Comparison of ENCODE assay signal across 8 mouse cellular contexts in genomic region chr13:24280439-24281431, GRCm38 (mm10). TPM values are rescaled to one million over a fixed set of nuclear protein-coding genes. Genes with fewer than 3 reads are reported as not detected.
A peak's percentile ranks its signal among the peaks of the same experiment; 100 is the strongest.
DNase-seq lines count a peak whose midpoint lies in the region; ATAC-seq and TF ChIP-seq lines count a peak whose summit lies in the region.

Carmil1 (minus strand) TSS chr13:24280795.

- H3K4me1 ChIP-seq in E14TG2a.4 (replicated peaks; ENCODE audit: low read depth, low read length) = peaks cover 24% of the 10 kb centered on the region
- H3K4me1 ChIP-seq in forebrain, postnatal 0 days (ENCODE audit: insufficient read depth) = peaks cover 17% of the 10 kb centered on the region
- no peaks in the 10 kb centered on the region for H3K4me1 ChIP-seq in lung, embryonic 14.5 days (ENCODE audit: insufficient read depth)
- H3K4me1 ChIP-seq in thymus, adult 2 months (replicated peaks; ENCODE audit: control insufficient read depth, insufficient read depth, low read length) = peaks cover 3% of the 10 kb centered on the region

- DNase-seq in cerebellum, adult 11 months = peak; percentile 85
- peak; percentile 92 for DNase-seq in forebrain, postnatal 0 days
- DNase-seq in heart, postnatal 36 days = peak; percentile 66 to 87
- DNase-seq in layer of hippocampus, adult 8-10 months (ENCODE audit: low spot score in 2 of 2) = peak; percentile 82 to 88
- peak; percentile 90 for DNase-seq in lung, embryonic 14.5 days
- peak; percentile 84 for DNase-seq in ovary, adult 18-20 months (ENCODE audit: low spot score)
- DNase-seq in thymus, adult 2 months = peak; percentile 71

- peak; percentile 98 for ATAC-seq in forebrain, postnatal 0 days
- peak; percentile 98 for ATAC-seq in lung, embryonic 14.5 days (ENCODE audit: insufficient read depth)

- TF ChIP-seq CTCF in E14TG2a.4 (conservative IDR thresholded peaks at IDR 0.05; ENCODE audit: low read length) = no peak
- TF ChIP-seq CTCF in forebrain, postnatal 0 days (IDR thresholded peaks at IDR 0.05; ENCODE audit: low read depth) = peak; percentile 85
- TF ChIP-seq CTCF in lung, embryonic 14.5 days (IDR thresholded peaks at IDR 0.05; ENCODE audit: low read depth) = peak; percentile 81
- TF ChIP-seq CTCF in thymus, adult 2 months (IDR thresholded peaks at IDR 0.05; ENCODE audit: borderline replicate concordance, control insufficient read depth, extremely low read depth, insufficient read depth, low read length, poor library complexity) = peak; percentile 54; the same call in 1 of the 2 replicates

- intact Hi-C loops in heart, postnatal 36 days (cut with DNase I) = loop anchor here (2.0 to 5.0 kb wide), 3 partner anchors 26 to 253 kb away; no protein-coding TSS in a partner anchor

- peaks cover 2% of the 10 kb centered on the region; the same call in 1 of the 2 replicates for H3K36me3 ChIP-seq in E14TG2a.4 (ENCODE audit: insufficient read depth, low read length)
- no peaks in the 10 kb centered on the region for H3K36me3 ChIP-seq in forebrain, postnatal 0 days (ENCODE audit: insufficient read depth)
- no peaks in the 10 kb centered on the region for H3K36me3 ChIP-seq in lung, embryonic 14.5 days (ENCODE audit: insufficient read depth)
- no peaks in the 10 kb centered on the region for H3K36me3 ChIP-seq in thymus, adult 2 months (ENCODE audit: control insufficient read depth, insufficient read depth, low read length)

- peak within 1 kb of the TSS; percentile 94 for H3K27ac ChIP-seq in forebrain, postnatal 0 days (ENCODE audit: low read depth, low read length)
- H3K27ac ChIP-seq in lung, embryonic 14.5 days (ENCODE audit: low read depth) = peak within 1 kb of the TSS; percentile 93
- H3K27ac ChIP-seq in thymus, adult 2 months (ENCODE audit: control insufficient read depth, insufficient read depth, low read length) = no peak within 1 kb of the TSS

- H3K9me3 ChIP-seq in E14TG2a.4 (ENCODE audit: low read length) = no peaks in the 10 kb centered on the region
- no peaks in the 10 kb centered on the region for H3K9me3 ChIP-seq in forebrain, postnatal 0 days (ENCODE audit: low read length)
- H3K9me3 ChIP-seq in lung, embryonic 14.5 days (ENCODE audit: low read depth, low read length) = no peaks in the 10 kb centered on the region

- no peak for TF ChIP-seq POLR2A in thymus, adult 2 months (IDR thresholded peaks at IDR 0.05; ENCODE audit: control insufficient read depth, extremely low read depth, insufficient read depth, low read length, poor library complexity)

- H3K9ac ChIP-seq in forebrain, postnatal 0 days = peak within 1 kb of the TSS; percentile 85
- H3K9ac ChIP-seq in lung, embryonic 14.5 days = peak within 1 kb of the TSS; percentile 71

- whole genome bisulfite sequencing in forebrain, postnatal 0 days = 3% methylated on average over 85 of the region's 96 CpGs
- WGBS in lung, embryonic 14.5 days = under 1% methylated on average over 93 of the region's 96 CpGs
- WGBS in thymus, adult 2 months = 1% methylated on average over 95 of the region's 96 CpGs

- H3K27me3 ChIP-seq in E14TG2a.4 (ENCODE audit: insufficient read depth, low read length) = peaks cover 32% of the 10 kb centered on the region
- H3K27me3 ChIP-seq in forebrain, postnatal 0 days (ENCODE audit: insufficient read depth, low read length) = no peaks in the 10 kb centered on the region
- no peaks in the 10 kb centered on the region for H3K27me3 ChIP-seq in lung, embryonic 14.5 days (ENCODE audit: insufficient read depth, low read length)
- peaks cover 5% of the 10 kb centered on the region for H3K27me3 ChIP-seq in thymus, adult 2 months (ENCODE audit: control insufficient read depth, insufficient read depth, low read length)

- H3K4me3 ChIP-seq in E14TG2a.4 (replicated peaks; ENCODE audit: low read length) = peak within 1 kb of the TSS; percentile 86
- H3K4me3 ChIP-seq in forebrain, postnatal 0 days (ENCODE audit: low read depth, low read length) = peak within 1 kb of the TSS; percentile 67
- peak within 1 kb of the TSS; percentile 68 for H3K4me3 ChIP-seq in lung, embryonic 14.5 days (ENCODE audit: low read depth, low read length)
- peak within 1 kb of the TSS; percentile 55 for H3K4me3 ChIP-seq in thymus, adult 2 months (ENCODE audit: control insufficient read depth, insufficient read depth, low read length)

- peak within 1 kb of the TSS; percentile 86 for H3K4me2 ChIP-seq in forebrain, postnatal 0 days (ENCODE audit: low read depth)
- H3K4me2 ChIP-seq in lung, embryonic 14.5 days = peak within 1 kb of the TSS; percentile 84

RNA-seq across cellular contexts. Expression of gene Carmil1, which starts in this region (rescaled TPM):
- 44.4 and 47.9 TPM in 2 replicates for total RNA-seq in forebrain, postnatal 0 days (2014; rRNA removed)
- polyA plus RNA-seq in forebrain, postnatal 0 days (2015; fragmentation: Nextera tagmentation; extraction: Ambion mirVana) = 25.1 and 30.2 TPM in 2 replicates
- 1 to 10 TPM; 7.1 to 9.5 TPM for total RNA-seq in heart, postnatal 36 days (2021)
- total RNA-seq in layer of hippocampus, adult 8-10 months (2022) = 10 to 100 TPM; 39.0 to 50.9 (median 43.6) TPM
- 48.3 and 50.7 TPM in 2 replicates for polyA plus RNA-seq in lung, embryonic 14.5 days (2014; fragmentation: Nextera tagmentation; extraction: Ambion mirVana)
- polyA plus RNA-seq in thymus, adult 2 months (2012; rRNA removed) = 2.1 TPM in 2 replicates
